Mouse (Mus musculus) erythroblast, adult 5-6 weeks (primary cell): ENCODE measurements around the gene Gfy. TPM values are rescaled to one million over a fixed set of nuclear protein-coding genes. Genes with fewer than 3 reads are reported as not detected.

ENCODE experiments used
- ATAC-seq: replicated peaks from 2 replicates; pipeline ENCODE4 v1.8.0; 2016; ENCODE audit warnings: moderate number of reproducible peaks, mild to moderate bottlenecking, moderate TSS enrichment, inconsistent platforms; ENCODE audit not compliant: poor library complexity, low FRiP score, severe bottlenecking
- total RNA-seq, 2 experiments: library from RNA; stranded (forward) in 1 of 2; stranded (reverse) in 1 of 2; fragments of 150-400 nt in 1 of 2; fragments of 200-764, 138-1000 nt in 1 of 2; gene quantifications; 2 replicates each; pipeline versions ENCODE4 v1.2.3 to v1.2.4; 2015 to 2017; ENCODE audit warnings: low replicate concordance in 2 of 2

The Gfy gene
- total RNA-seq (2015; ENCODE audit: low replicate concordance): not detected in 2 replicates
- total RNA-seq (2017; ENCODE audit: low replicate concordance): not detected in 2 replicates

GRCm38 (mm10) chr7:45179469-45179868 lies at the start of gene Gfy:
TSS of gene Gfy (minus strand) at chr7:45179569.
- ATAC-seq: no peak

GRCm38 (mm10) chr7:45229046-45229445 lies 49.7 kb upstream of the Gfy start:
- ATAC-seq: no peak

- ATAC-seq: no peak
Observed at GRCm38 (mm10) chr7:45228548-45228947, 49.2 kb upstream of the Gfy start.

GRCm38 (mm10) chr7:45226421-45226820 lies 47.1 kb upstream of the Gfy start:
- no peak for ATAC-seq

- ATAC-seq: no peak
Observed at GRCm38 (mm10) chr7:45224826-45225225, 45.5 kb upstream of the Gfy start.

- no peak for ATAC-seq
Observed at GRCm38 (mm10) chr7:45221680-45222079, 42.3 kb upstream of the Gfy start.

- no peak for ATAC-seq
Observed at GRCm38 (mm10) chr7:45216442-45217183, 37.2 kb upstream of the Gfy start.

- no peak for ATAC-seq
Observed at GRCm38 (mm10) chr7:45215673-45216441, 36.5 kb upstream of the Gfy start, which contains the start of gene Tead2. TSS of gene Tead2 (plus strand) at chr7:45215753.

GRCm38 (mm10) chr7:45213708-45214107 lies 34.3 kb upstream of the Gfy start:
- ATAC-seq: no peak

- ATAC-seq: 0 out of 2 replicates have a peak, but pooled peaks have one; percentile 20
Observed at GRCm38 (mm10) chr7:45212356-45212755, 33.0 kb upstream of the Gfy start.

- peak; percentile 86 for ATAC-seq
Observed at GRCm38 (mm10) chr7:45211851-45212251, 32.5 kb upstream of the Gfy start, which contains the start of gene Dkkl1. TSS of gene Dkkl1 (minus strand) at chr7:45212147.

GRCm38 (mm10) chr7:45211070-45211469 lies 31.7 kb upstream of the Gfy start:
- no peak for ATAC-seq

GRCm38 (mm10) chr7:45208260-45208659 lies 28.9 kb upstream of the Gfy start:
- no peak for ATAC-seq

GRCm38 (mm10) chr7:45204380-45205143 lies 25.2 kb upstream of the Gfy start, which contains the start of gene Ccdc155:
TSS of gene Ccdc155 (minus strand) at chr7:45204892.
- peak; percentile 84 for ATAC-seq

- ATAC-seq: no peak
Observed at GRCm38 (mm10) chr7:45202654-45203053, 23.3 kb upstream of the Gfy start.

GRCm38 (mm10) chr7:45198961-45199360 lies 19.6 kb upstream of the Gfy start:
- ATAC-seq: no peak

GRCm38 (mm10) chr7:45198435-45198834 lies 19.1 kb upstream of the Gfy start:
- ATAC-seq: no peak

GRCm38 (mm10) chr7:45196994-45197393 lies 17.6 kb upstream of the Gfy start:
- no peak for ATAC-seq

- ATAC-seq: no peak
Observed at GRCm38 (mm10) chr7:45196176-45196535, 16.8 kb upstream of the Gfy start.
